9 mouse cellular contexts compared by ENCODE assay signal in genomic region chr9:41375984-41376651, GRCm38 (mm10).
DNase-seq lines count a peak whose midpoint lies in the region; ATAC-seq and TF ChIP-seq lines count a peak whose summit lies in the region.
"Had no signal": no experiment of that assay in that cellular context is flagged by ENCODE, and none has a peak within 500 bp of the region (broad histone marks: within the 10 kb centered on the region; RNA-seq: fewer than 3 reads in every experiment).

No protein-coding gene starts in this region.

- no peaks in the 10 kb centered on the region for H3K27me3 ChIP-seq in kidney, embryonic 16.5 days (ENCODE audit: insufficient read depth, low read length)
- no peaks in the 10 kb centered on the region for H3K27me3 ChIP-seq in intestine, postnatal 0 days (replicated peaks; ENCODE audit: control insufficient read depth, insufficient read depth, low read length)
- H3K27me3 ChIP-seq in liver, embryonic 12.5 days (replicated peaks), result peaks cover 8% of the 10 kb centered on the region

- 11% methylated on average over 24 of the region's 24 CpGs for WGBS in kidney, embryonic 16.5 days
- WGBS in intestine, postnatal 0 days, result 22% methylated on average over 24 of the region's 24 CpGs
- 16% methylated on average over 24 of the region's 24 CpGs for WGBS in liver, embryonic 12.5 days (ENCODE audit: insufficient replicate concordance)

- TF ChIP-seq CTCF in intestine, postnatal 0 days (IDR thresholded peaks at IDR 0.05; ENCODE audit: low read depth), result no peak

- no peaks in the 10 kb centered on the region for H3K36me3 ChIP-seq in kidney, embryonic 16.5 days (ENCODE audit: insufficient read depth, low read length)
- H3K36me3 ChIP-seq in intestine, postnatal 0 days (ENCODE audit: control insufficient read depth, insufficient read depth), result no peaks in the 10 kb centered on the region
- H3K36me3 ChIP-seq in liver, embryonic 12.5 days, result no peaks in the 10 kb centered on the region
- H3K36me3 ChIP-seq: G1E had no signal

- no peak overlapping the region for H3K27ac ChIP-seq in kidney, embryonic 16.5 days (ENCODE audit: low read length)
- H3K27ac ChIP-seq in intestine, postnatal 0 days (ENCODE audit: low read depth, low read length), result no peak overlapping the region
- no peak overlapping the region for H3K27ac ChIP-seq in liver, embryonic 12.5 days

- peak overlapping the region; percentile 27; the same call in 1 of the 2 replicates for H3K9ac ChIP-seq in kidney, embryonic 16.5 days (replicated peaks; ENCODE audit: low read length)
- no peak overlapping the region for H3K9ac ChIP-seq in intestine, postnatal 0 days (ENCODE audit: low read depth, low read length)
- H3K9ac ChIP-seq in liver, embryonic 12.5 days, result no peak overlapping the region

- H3K9me3 ChIP-seq in kidney, embryonic 16.5 days (ENCODE audit: low read length), result no peaks in the 10 kb centered on the region
- no peaks in the 10 kb centered on the region for H3K9me3 ChIP-seq in intestine, postnatal 0 days (ENCODE audit: control insufficient read depth)
- H3K9me3 ChIP-seq in liver, embryonic 12.5 days (replicated peaks), result no peaks in the 10 kb centered on the region
- H3K9me3 ChIP-seq: G1E had no signal

- H3K4me1 ChIP-seq in kidney, embryonic 16.5 days (ENCODE audit: insufficient read depth, low read length), result peaks cover 32% of the 10 kb centered on the region
- H3K4me1 ChIP-seq in intestine, postnatal 0 days (replicated peaks; ENCODE audit: control insufficient read depth, insufficient read depth, low read length), result no peaks in the 10 kb centered on the region
- H3K4me1 ChIP-seq in liver, embryonic 12.5 days, result peaks cover 6% of the 10 kb centered on the region; the same call in 1 of the 2 replicates

- ATAC-seq in kidney, embryonic 16.5 days (ENCODE audit: low FRiP score, low TSS enrichment), result no peak
- ATAC-seq in intestine, postnatal 0 days, result no peak
- no peak for ATAC-seq in liver, embryonic 12.5 days

- H3K4me3 ChIP-seq in kidney, embryonic 16.5 days (ENCODE audit: low read length), result peak overlapping the region; percentile 35
- peak overlapping the region; percentile 11; the same call in 1 of the 2 replicates for H3K4me3 ChIP-seq in intestine, postnatal 0 days (ENCODE audit: low read depth, low read length)
- no peak overlapping the region; the same call in 1 of the 2 replicates for H3K4me3 ChIP-seq in liver, embryonic 12.5 days

- H3K4me2 ChIP-seq in kidney, embryonic 16.5 days (replicated peaks; ENCODE audit: low read depth, low read length), result peak overlapping the region; percentile 57
- H3K4me2 ChIP-seq in intestine, postnatal 0 days (replicated peaks; ENCODE audit: low read depth), result peak overlapping the region; percentile 48
- H3K4me2 ChIP-seq in liver, embryonic 12.5 days, result peak overlapping the region; percentile 44

- DNase-seq in kidney, adult 9 months, result no peak
- peak; percentile 72 for DNase-seq in embryo, embryonic 11 days
- DNase-seq in heart, adult 11 months, result peak; percentile 93
- DNase-seq in right cerebral cortex, postnatal 10 days (ENCODE audit: low spot score in 2 of 2), result peak; percentile 87 to 94
- no peak for DNase-seq in thymus, postnatal 10 days (ENCODE audit: low spot score in 2 of 2)

Comparison
In these comparisons a context has a peak if more than half of its experiments do, and no peak if none do; other contexts are left out.
1. DNase-seq: peak in embryo, embryonic 11 days (single experiment), heart, adult 11 months (single experiment) and right cerebral cortex, postnatal 10 days (2 of 2); none in kidney, adult 9 months (single experiment) and thymus, postnatal 10 days (0 of 2).
2. Peak in every context shown above with its lines, with median percentiles within 50 percentile points of each other: H3K4me2 ChIP-seq.